Mouse (Mus musculus): ENCODE data around the gene Tnfsf9. TPM values are rescaled to one million over a fixed set of nuclear protein-coding genes. Genes with fewer than 3 reads are reported as not detected.

Tnfsf9 gene
- polyA plus RNA-seq, 1 experiment from 2014 or later, result 5.2 TPM

Other genes starting within 250 kb of the Tnfsf9 start
- gene Acsbg2, start 230.9 kb upstream of the Tnfsf9 start, polyA plus RNA-seq (2014; fragmentation: Nextera tagmentation; extraction: Ambion mirVana), result not detected in 2 replicates
- gene 1700061G19Rik, start 229.8 kb upstream of the Tnfsf9 start, polyA plus RNA-seq (2014; fragmentation: Nextera tagmentation; extraction: Ambion mirVana), result 0.18 and 0.36 TPM in 2 replicates
- 64.3 and 66.3 TPM in 2 replicates for gene Mllt1, start 169.9 kb upstream of the Tnfsf9 start, polyA plus RNA-seq (2014; fragmentation: Nextera tagmentation; extraction: Ambion mirVana)
- not detected in 2 replicates for gene Acer1, start 123.2 kb upstream of the Tnfsf9 start, polyA plus RNA-seq (2014; fragmentation: Nextera tagmentation; extraction: Ambion mirVana)
- gene Clpp, start 115.0 kb upstream of the Tnfsf9 start, polyA plus RNA-seq (2014; fragmentation: Nextera tagmentation; extraction: Ambion mirVana), result 172 and 201 TPM in 2 replicates
- 45.7 and 55.8 TPM in 2 replicates for gene Alkbh7, start 108.0 kb upstream of the Tnfsf9 start, polyA plus RNA-seq (2014; fragmentation: Nextera tagmentation; extraction: Ambion mirVana)
- gene Pspn, start 105.3 kb upstream of the Tnfsf9 start, polyA plus RNA-seq (2014; fragmentation: Nextera tagmentation; extraction: Ambion mirVana), result not detected in 2 replicates
- gene Gtf2f1, start 94.0 kb upstream of the Tnfsf9 start, polyA plus RNA-seq (2014; fragmentation: Nextera tagmentation; extraction: Ambion mirVana), result 61.3 and 63.7 TPM in 2 replicates
- gene Gm17949, start 93.9 kb upstream of the Tnfsf9 start, polyA plus RNA-seq (2014; fragmentation: Nextera tagmentation; extraction: Ambion mirVana), result 0.24 and 0.42 TPM in 2 replicates
- 37.5 and 41.7 TPM in 2 replicates for gene Khsrp, start 73.8 kb upstream of the Tnfsf9 start, polyA plus RNA-seq (2014; fragmentation: Nextera tagmentation; extraction: Ambion mirVana)
- not detected in 2 replicates for gene Slc25a41, start 63.7 kb upstream of the Tnfsf9 start, polyA plus RNA-seq (2014; fragmentation: Nextera tagmentation; extraction: Ambion mirVana)
- 1.2 and 1.7 TPM in 2 replicates for gene Crb3, start 46.2 kb upstream of the Tnfsf9 start, polyA plus RNA-seq (2014; fragmentation: Nextera tagmentation; extraction: Ambion mirVana)
- gene Slc25a23, start 45.5 kb upstream of the Tnfsf9 start, polyA plus RNA-seq (2014; fragmentation: Nextera tagmentation; extraction: Ambion mirVana), result 31.6 and 32.9 TPM in 2 replicates
- gene Dennd1c, start 26.8 kb upstream of the Tnfsf9 start, polyA plus RNA-seq (2014; fragmentation: Nextera tagmentation; extraction: Ambion mirVana), result 3.3 and 3.4 TPM in 2 replicates
- 324 and 344 TPM in 2 replicates for gene Tubb4a, start 17.5 kb upstream of the Tnfsf9 start, polyA plus RNA-seq (2014; fragmentation: Nextera tagmentation; extraction: Ambion mirVana)
- 1.1 and 1.4 TPM in 2 replicates for gene Cd70, start 44.5 kb downstream of the Tnfsf9 start, polyA plus RNA-seq (2014; fragmentation: Nextera tagmentation; extraction: Ambion mirVana)
- gene Tnfsf14, start 88.9 kb downstream of the Tnfsf9 start, polyA plus RNA-seq (2014; fragmentation: Nextera tagmentation; extraction: Ambion mirVana), result not detected in 2 replicates
- gene C3, start 122.8 kb downstream of the Tnfsf9 start, polyA plus RNA-seq (2014; fragmentation: Nextera tagmentation; extraction: Ambion mirVana), result 2.0 and 2.6 TPM in 2 replicates
- gene Gpr108, start 143.1 kb downstream of the Tnfsf9 start, polyA plus RNA-seq (2014; fragmentation: Nextera tagmentation; extraction: Ambion mirVana), result 19.6 and 20.9 TPM in 2 replicates
- 5.7 and 7.2 TPM in 2 replicates for gene Trip10, start 144.1 kb downstream of the Tnfsf9 start, polyA plus RNA-seq (2014; fragmentation: Nextera tagmentation; extraction: Ambion mirVana)
- gene Vav1, start 173.8 kb downstream of the Tnfsf9 start, polyA plus RNA-seq (2014; fragmentation: Nextera tagmentation; extraction: Ambion mirVana), result 0.51 and 1.6 TPM in 2 replicates

All from midbrain, embryonic 14.5 days (tissue).